Mouse (Mus musculus) thymus, postnatal 36 days (tissue): Measurements from ENCODE around the gene Slmap.

ENCODE experiments used
- DNase-seq, 2 experiments: peaks; one replicate each; pipeline ENCODE4 v3.0.0; 2022; ENCODE audit warnings: mixed read lengths in 2 of 2

Slmap gene

GRCm38 (mm10) chr14:26467974-26468373, 66.8 kb downstream of the Slmap start:
- no peak for DNase-seq

DNA sequence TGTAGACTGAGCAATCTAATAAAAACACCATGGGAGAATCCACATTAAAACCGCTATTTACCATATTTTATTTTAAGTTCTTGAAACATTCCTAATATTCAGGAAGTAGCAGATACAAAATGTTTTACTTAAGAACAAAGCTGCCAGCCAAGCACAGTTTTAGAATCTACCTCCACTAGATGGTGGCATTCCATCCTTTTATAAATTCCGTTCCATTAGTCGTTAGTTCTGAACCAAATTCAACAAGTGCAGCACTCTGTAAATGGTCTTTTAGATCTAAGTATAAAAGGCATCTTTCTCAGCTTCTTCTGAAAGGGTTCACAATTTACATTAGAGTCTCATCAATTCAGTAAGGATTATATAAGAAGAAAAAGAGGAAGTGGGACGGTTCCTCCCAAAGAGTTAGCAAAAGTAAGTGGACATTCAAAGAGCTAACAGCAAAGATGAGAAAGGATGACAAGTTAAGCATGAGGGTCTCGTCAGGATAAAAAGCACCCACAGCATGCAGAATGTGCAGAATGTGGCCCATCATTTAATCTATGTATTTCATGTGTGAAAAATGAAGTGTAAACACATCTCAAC, 68.1 kb downstream of the Slmap start:
- DNase-seq: no peak

- DNase-seq: no peak
Measured at GRCm38 (mm10) chr14:26465898-26466297, 68.8 kb downstream of the Slmap start.

DNA sequence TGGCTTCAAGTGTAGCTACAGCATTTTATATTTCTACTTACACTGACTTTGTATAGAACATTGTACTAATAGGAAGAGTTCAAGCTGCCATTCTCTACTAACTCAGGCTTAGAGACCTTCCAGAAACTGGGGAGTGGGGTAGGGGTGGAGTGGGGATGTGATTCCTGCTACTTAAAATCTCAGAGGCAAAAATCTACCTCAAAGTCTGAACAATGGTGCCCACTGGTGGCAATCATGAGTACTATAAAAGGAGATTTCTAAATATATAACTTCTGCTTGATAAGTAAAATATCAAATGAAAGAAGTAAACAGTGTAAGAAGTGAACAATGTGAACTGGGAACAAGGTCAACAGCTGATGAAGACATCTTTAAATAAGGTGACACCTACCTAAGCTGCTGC, 75.2 kb downstream of the Slmap start:
- peak in 1 of 2 experiments; percentile 12 for DNase-seq

DNA sequence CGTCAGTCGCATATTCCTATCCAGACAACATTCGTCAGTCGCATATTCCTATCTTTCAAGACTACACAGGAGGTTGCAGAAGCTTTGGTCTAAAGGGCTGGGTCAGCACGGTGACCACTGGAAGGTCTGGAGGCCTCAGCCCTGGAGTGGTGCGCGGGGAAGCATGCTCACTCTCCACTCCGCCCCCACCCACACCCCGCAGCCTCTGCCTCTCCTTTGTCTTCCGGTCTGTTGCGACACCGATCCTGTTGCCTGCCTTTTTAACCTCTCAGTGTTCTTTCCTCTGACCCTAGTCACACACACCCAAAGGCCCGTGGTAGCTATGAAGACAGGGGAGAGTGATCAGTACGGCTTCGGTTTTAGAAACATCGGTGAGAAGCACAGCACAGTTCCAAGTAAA, 79.9 kb downstream of the Slmap start:
- DNase-seq: no peak

- no peak for DNase-seq
Measured at GRCm38 (mm10) chr14:26450036-26450800, 84.5 kb downstream of the Slmap start.

- no peak for DNase-seq
Measured at GRCm38 (mm10) chr14:26448581-26448980, 86.2 kb downstream of the Slmap start.

- DNase-seq: no peak
Measured at GRCm38 (mm10) chr14:26447223-26447622, 87.5 kb downstream of the Slmap start.

- no peak for DNase-seq
Measured at GRCm38 (mm10) chr14:26446538-26446937, 88.2 kb downstream of the Slmap start.

GRCm38 (mm10) chr14:26442534-26442933, 92.2 kb downstream of the Slmap start:
- no peak for DNase-seq

DNA sequence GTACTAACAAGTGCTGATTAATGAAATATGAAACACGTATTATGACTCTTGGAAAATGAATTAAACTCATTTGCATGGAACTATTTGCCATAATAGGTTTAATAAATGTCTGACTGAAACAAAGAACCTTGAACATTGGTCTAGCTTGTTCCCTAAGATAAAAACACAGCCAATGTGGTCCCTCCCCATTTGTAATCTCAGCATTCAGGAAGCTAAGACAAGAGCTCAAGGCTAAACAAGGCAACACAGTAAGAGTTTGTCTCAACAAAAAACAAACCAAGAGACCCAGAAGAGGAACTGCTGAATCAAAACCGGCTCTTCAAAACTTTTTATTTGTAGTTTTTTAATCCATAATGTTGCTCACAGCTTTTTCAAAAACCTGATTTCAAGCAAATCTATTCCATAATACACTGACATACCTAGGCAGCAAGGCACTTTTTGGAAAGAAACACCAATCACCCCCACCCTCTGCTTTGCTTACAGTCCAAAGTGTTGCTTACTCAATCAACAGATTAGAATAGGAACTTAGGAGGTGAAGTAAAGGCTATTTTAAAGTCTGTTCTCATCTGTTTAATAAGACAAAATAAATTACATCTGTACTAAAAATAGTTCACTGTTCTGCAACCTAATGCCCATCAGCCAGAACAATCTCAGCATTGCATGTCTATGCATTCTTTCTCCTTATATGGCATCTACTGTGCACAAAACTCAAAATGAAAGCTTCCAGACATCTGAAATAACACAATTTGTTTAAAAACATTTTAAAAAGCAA, 93.5 kb downstream of the Slmap start:
- DNase-seq: no peak

GRCm38 (mm10) chr14:26439996-26440395, 94.7 kb downstream of the Slmap start:
- DNase-seq: no peak

- no peak for DNase-seq
Measured at GRCm38 (mm10) chr14:26437771-26438170, 97.0 kb downstream of the Slmap start.

GRCm38 (mm10) chr14:26436304-26436703, 98.4 kb downstream of the Slmap start:
- no peak for DNase-seq

DNA sequence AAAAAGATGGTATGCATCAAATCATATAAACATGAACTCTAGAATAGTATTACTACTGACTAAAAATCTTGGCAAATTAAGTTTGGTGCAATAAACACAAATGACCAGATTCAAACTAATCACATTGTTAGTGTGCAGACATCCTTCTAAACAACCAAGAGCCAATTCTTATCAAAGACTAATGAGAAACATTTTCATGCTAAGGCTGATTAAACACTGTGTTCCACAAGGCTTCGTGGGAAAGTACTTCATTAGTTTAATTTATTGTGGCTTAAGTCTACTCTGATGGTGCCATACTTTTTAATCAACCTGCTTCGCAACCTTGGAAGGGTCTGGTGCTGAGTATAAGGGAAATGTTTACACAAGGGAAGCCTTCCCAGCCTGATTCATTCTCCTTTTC, 102.4 kb downstream of the Slmap start:
- no peak for DNase-seq

DNA sequence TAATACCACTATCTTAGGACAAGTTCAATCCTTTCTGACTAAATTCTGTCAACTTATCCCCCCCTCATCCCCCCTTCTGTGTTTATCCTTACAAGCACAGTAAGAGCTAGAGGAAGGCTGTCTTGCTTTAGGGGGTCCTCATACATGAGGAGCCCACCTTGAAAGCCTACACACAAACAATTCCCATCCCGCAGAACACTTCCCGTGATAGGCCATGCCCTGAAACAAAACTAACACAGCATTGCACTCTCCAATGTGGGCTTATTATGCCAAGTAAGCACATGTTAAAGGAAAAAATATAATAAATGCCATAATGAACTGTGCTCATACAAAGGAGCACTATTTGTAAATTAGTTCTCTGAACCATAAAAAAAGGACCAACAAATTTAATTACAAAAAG, 102.8 kb downstream of the Slmap start:
- DNase-seq: no peak

- DNase-seq: no peak
Measured at GRCm38 (mm10) chr14:26420231-26420630, 114.5 kb downstream of the Slmap start.

GRCm38 (mm10) chr14:26417956-26418355, 116.8 kb downstream of the Slmap start:
- no peak for DNase-seq

GRCm38 (mm10) chr14:26417088-26417487, 117.6 kb downstream of the Slmap start:
- no peak for DNase-seq

DNA sequence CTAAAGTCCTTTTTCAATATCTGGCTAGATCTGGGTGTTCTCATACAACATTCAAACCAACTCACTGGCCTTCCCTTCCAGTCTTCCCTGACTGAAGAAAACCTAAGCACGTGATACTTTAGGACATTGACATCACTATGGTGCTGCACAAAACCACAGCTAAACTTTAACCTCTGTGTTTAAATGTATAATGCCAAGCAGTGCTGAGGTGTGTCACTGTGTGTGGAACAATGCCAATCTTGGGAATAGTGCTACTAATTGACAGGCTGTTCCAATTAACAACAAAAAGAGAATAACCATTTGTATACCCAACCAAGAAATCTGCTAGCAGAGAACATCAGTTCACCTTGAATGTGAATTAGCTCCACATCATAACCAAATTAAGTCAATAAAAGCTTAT, 121.2 kb downstream of the Slmap start:
- DNase-seq: no peak

DNA sequence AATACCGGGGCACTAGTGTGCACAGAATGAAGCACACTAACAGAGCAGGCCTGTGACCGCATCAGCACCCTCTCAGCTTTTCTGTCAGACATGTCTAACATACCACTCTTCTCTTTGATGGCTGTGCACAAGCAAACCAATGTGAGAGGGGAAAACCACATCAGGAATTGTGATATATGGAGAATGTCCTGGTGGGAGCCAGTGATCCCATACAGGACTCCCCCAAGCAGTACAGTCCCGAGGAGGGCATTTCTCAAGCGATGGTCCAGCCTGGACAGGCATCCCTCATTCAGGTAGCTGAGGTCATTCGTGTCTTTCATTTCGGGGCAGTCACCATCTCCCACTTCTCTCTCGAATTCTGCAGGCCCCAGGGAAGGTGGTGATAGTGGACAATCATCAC, 128.0 kb downstream of the Slmap start:
- DNase-seq: no peak

GRCm38 (mm10) chr14:26398508-26399160, 136.1 kb downstream of the Slmap start:
- DNase-seq: peak in 1 of 2 experiments; percentile 9

DNA sequence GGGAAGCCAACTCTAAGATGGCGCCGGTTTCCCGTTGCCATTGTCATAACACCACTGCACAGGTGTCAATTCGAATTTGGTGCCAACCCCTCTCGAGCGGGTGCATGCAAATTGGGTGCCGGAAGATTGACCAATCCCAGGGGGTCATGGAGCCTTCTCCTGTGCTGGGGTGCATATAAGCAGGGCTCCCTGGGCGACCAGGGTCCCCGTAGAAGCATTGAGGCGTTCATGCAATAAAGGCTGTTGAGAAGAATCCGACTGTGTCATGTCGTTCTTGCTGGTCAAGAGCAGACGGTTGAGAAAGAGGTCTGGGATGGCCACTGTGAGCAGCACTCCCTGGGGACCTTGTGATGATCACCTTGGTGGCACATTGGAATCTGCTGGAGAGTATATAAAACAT, 142.9 kb downstream of the Slmap start:
- no peak for DNase-seq
